Mouse (Mus musculus) cerebellum, adult 2 months (tissue): ENCODE measurements around the gene Dmrtb1. TPM values are rescaled to one million over a fixed set of nuclear protein-coding genes. Genes with fewer than 3 reads are reported as not detected.
A peak's percentile ranks its signal among the peaks of the same experiment; 100 is the strongest.

ENCODE experiments used
- DNase-seq, 2 experiments: peaks; one replicate each; pipeline ENCODE4 v3.0.0; 2021
- H3K27ac ChIP-seq: fragments of 200-500 bp; 2 replicates; pipeline ENCODE4 v1.5.1; 2012; ENCODE audit warnings: low read length, control low read depth, inconsistent platforms; ENCODE audit not compliant: insufficient read depth
- H3K27me3 ChIP-seq: fragments of 200-500 bp; 2 replicates; pipeline ENCODE4 v1.6.1; 2012; ENCODE audit warnings: inconsistent platforms, mild to moderate bottlenecking, low read length, moderate library complexity; ENCODE audit not compliant: control insufficient read depth, insufficient read depth
- H3K4me1 ChIP-seq: fragments of 200-500 bp; 2 replicates; pipeline ENCODE4 v1.6.1; 2011; ENCODE audit warnings: low read length; ENCODE audit not compliant: control insufficient read depth, insufficient read depth
- H3K4me3 ChIP-seq: fragments of 200-500 bp; replicated peaks from 2 replicates; pipeline ENCODE3; 2011; ENCODE audit warnings: mild to moderate bottlenecking, low read depth, low read length, control low read depth; ENCODE audit not compliant: insufficient read depth
- CTCF ChIP-seq: fragments of 200-500 bp; IDR thresholded peaks from 2 replicates; pipeline ENCODE4 v1.5.1; 2011; ENCODE audit warnings: low read depth, mild to moderate bottlenecking, control low read depth, low read length, moderate library complexity, borderline replicate concordance; ENCODE audit not compliant: insufficient read depth
- POLR2A ChIP-seq: fragments of 200-500 bp; IDR thresholded peaks from 2 replicates; pipeline ENCODE4 v1.6.1; 2011; ENCODE audit warnings: low read length, control low read depth, borderline replicate concordance; ENCODE audit not compliant: insufficient read depth
- WGBS: fragments of 180-500 bp; shearing (Covaris S2); methylation state at CpG from one replicate; pipeline ENCODE4 v1.1.7; 2018; 5-methylcytosine and 5-hydroxymethylcytosine counted together
- polyA plus RNA-seq: library from polyadenylated mRNA; depleted of rRNA; stranded (reverse); fragments of >200 nt; gene quantifications from 2 replicates; pipeline ENCODE4 v1.2.3, GENCODE M21; 2012

Dmrtb1 gene
- polyA plus RNA-seq, 1 experiment = 0.47 TPM

DNA sequence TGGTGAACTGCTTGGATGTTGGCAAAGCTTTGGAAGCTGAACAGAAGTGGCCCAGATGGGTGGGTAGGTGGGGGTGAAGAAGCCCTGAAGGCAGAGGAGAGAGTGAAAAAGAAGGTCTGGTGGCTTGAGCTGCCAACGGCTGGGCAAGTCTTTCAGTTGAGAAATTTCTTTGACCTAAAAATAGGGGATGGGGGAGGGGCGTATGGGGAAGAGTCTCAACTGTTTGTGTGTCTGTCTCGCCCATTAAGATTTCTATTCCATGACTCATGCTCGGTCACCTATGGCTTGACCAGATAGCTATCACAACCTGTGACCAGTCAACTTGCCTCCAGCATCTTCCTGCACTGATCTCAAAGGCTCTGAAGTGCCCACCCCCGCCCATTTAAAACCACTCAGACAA is 35.1 kb upstream of the Dmrtb1 start:
- peaks cover 4% of the 10 kb centered on the region for H3K4me1 ChIP-seq
- no peaks in the 10 kb centered on the region for H3K27me3 ChIP-seq
- 68% methylated on average over 5 of the region's 5 CpGs for WGBS
- no peak overlapping the region for H3K4me3 ChIP-seq
- DNase-seq = no peak
- no peak overlapping the region for H3K27ac ChIP-seq
- TF ChIP-seq CTCF (no peak), POLR2A (no peak)

DNA sequence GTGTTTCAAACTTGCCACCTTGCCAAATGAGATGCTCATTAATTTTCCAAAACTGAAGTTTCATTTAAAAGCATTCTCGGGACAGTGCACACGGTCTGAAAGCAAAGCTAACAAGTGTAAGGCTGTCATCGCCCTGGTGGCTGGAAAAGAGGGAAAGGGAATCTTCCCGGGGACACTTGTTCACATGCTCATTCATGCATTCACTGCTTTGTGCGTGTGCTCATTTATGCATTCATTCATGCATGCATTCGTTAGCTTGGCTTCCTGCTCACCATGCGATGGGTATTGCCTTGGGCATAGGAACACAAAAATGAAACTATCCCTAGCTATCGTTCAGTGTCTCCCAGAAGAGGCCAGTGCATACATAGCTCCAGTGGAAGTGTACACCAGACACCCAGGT is 34.7 kb upstream of the Dmrtb1 start:
- Histone ChIP-seq H3K27me3 (no peaks in the 10 kb centered on the region), H3K4me1 (peaks cover 4% of the 10 kb centered on the region), H3K4me3 (no peak overlapping the region), H3K27ac (no peak overlapping the region)
- TF ChIP-seq POLR2A = no peak
- TF ChIP-seq CTCF = no peak
- WGBS = 14% methylated on average over 8 of the region's 8 CpGs
- no peak for DNase-seq

DNA sequence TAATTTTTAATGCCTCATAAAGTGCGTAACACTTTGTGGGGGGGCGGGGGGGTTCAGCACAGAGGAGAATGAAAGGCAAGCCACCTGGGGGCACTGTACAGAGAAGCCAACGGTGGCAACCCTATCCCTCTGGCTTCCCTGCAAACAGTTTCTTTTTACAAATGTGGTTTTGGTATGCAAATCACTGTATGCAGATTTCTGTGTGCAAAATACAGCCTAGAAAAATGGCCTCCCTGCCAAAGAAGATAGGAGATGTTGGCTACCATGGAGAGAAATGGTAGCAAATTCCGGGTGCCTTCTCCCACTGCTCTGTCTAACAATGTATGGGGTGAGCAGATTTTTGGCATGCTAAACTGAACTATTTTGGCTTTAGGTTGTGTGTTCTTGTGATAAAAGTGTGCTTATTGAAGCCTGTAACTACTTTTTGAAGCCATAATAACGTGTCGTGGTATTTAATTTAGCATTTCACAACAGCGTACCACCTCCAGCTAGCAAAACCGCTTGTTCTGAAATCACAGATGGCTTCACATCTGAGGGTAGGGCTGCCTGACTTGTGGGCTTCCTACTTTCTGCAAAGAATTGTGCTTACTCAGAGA is 33.8 kb upstream of the Dmrtb1 start:
- peaks cover 4% of the 10 kb centered on the region for H3K4me1 ChIP-seq
- no peak for DNase-seq
- TF ChIP-seq POLR2A (no peak), CTCF (no peak)
- H3K27me3 ChIP-seq = no peaks in the 10 kb centered on the region
- WGBS = 39% methylated on average over 8 of the region's 8 CpGs
- no peak overlapping the region for H3K4me3 ChIP-seq
- H3K27ac ChIP-seq = no peak overlapping the region

GRCm38 (mm10) chr4:107716754-107717299 is 32.8 kb upstream of the Dmrtb1 start:
- no peak for DNase-seq
- no peak overlapping the region for H3K4me3 ChIP-seq
- H3K27me3 ChIP-seq = no peaks in the 10 kb centered on the region
- TF ChIP-seq CTCF = no peak
- TF ChIP-seq POLR2A = no peak
- H3K27ac ChIP-seq = no peak overlapping the region
- H3K4me1 ChIP-seq = peaks cover 4% of the 10 kb centered on the region
- 79% methylated on average over 9 of the region's 9 CpGs for WGBS

GRCm38 (mm10) chr4:107706884-107707283 is 22.9 kb upstream of the Dmrtb1 start:
- 77% methylated on average over 4 of the region's 4 CpGs for WGBS
- Histone ChIP-seq H3K4me3 (no peak overlapping the region), H3K27ac (no peak overlapping the region), H3K27me3 (no peaks in the 10 kb centered on the region), H3K4me1 (no peaks in the 10 kb centered on the region)
- no peak for TF ChIP-seq CTCF
- TF ChIP-seq POLR2A = no peak
- DNase-seq = no peak

- TF ChIP-seq CTCF (peak; percentile 35), POLR2A (no peak)
- WGBS = 76% methylated on average over 1 of the region's 1 CpGs
- peaks cover 2% of the 10 kb centered on the region; the same call in 1 of the 2 replicates for H3K4me1 ChIP-seq
- no peak for DNase-seq
- H3K27ac ChIP-seq = no peak overlapping the region
- no peak overlapping the region for H3K4me3 ChIP-seq
- H3K27me3 ChIP-seq = no peaks in the 10 kb centered on the region
These were observed 20.2 kb upstream of the Dmrtb1 start for GRCm38 (mm10) chr4:107704185-107704584.

- Histone ChIP-seq H3K27me3 (no peaks in the 10 kb centered on the region), H3K27ac (no peak overlapping the region), H3K4me1 (peaks cover 5% of the 10 kb centered on the region; the same call in 1 of the 2 replicates), H3K4me3 (no peak overlapping the region)
- no peak for DNase-seq
- 87% methylated on average over 11 of the region's 11 CpGs for WGBS
- TF ChIP-seq CTCF (no peak), POLR2A (no peak)
These were observed 17.6 kb upstream of the Dmrtb1 start for GRCm38 (mm10) chr4:107701679-107702078.

GRCm38 (mm10) chr4:107701116-107701515 is 17.1 kb upstream of the Dmrtb1 start:
- peak; percentile 46 for TF ChIP-seq CTCF
- no peak for TF ChIP-seq POLR2A
- 39% methylated on average over 11 of the region's 11 CpGs for WGBS
- H3K27ac ChIP-seq = no peak overlapping the region

More at GRCm38 (mm10) chr4:107701116-107701515, 17.1 kb upstream of the Dmrtb1 start:
- Histone ChIP-seq H3K27me3 (no peaks in the 10 kb centered on the region), H3K4me1 (peaks cover 5% of the 10 kb centered on the region; the same call in 1 of the 2 replicates), H3K4me3 (no peak overlapping the region)
- DNase-seq = peak in 1 of 2 experiments; percentile 18
